Mouse (Mus musculus): Measurements from ENCODE around the gene Rbm12. TPM values are rescaled to one million over a fixed set of nuclear protein-coding genes. Genes with fewer than 3 reads are reported as not detected.
A peak's percentile ranks its signal among the peaks of the same experiment; 100 is the strongest.

Rbm12 gene
- polyA plus RNA-seq (2015; fragmentation: Nextera tagmentation; extraction: Ambion mirVana): 26.2 and 30.1 TPM in 2 replicates

DNA sequence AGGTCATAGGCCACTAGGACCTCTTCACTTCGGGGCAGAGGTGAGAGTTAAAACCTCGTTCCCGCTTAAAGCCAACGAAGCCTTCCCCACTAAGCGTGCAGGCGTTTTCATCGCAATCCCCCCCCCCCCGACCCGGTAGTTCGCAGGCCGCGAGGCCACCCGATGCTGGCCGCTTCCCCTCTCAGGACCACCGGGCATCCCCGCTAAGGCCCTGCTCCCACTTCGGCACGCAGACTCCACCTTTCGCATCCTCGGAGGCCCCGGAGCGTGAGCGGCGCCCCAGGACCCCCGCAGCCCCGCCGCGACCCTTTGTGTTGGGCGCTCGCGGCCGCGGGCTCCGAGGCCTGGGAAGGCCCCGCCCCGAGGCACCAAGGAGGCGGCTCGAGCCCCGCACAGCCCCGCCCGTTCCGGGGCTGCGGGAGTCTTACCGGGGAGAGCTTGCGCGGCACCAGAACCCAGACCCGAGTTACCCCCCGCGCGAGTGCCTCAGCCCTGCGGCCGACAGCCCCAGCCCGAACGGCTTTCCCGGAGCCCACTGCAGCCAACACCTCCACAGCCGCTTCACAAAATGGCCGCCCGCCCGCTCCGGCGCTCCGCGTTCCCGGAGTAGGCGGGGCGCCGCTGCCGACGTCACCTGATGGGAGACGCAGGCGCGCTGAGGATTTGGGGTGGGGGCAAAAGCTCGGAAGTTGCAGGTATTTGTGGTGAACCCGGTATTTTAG is at the start of gene Rbm12, which contains the start of gene Cpne1:
TSS of gene Rbm12 (minus strand) at position 621 of the 722 bp plus-strand sequence.
TSS of gene Cpne1 (minus strand) at position 608 of the 722 bp plus-strand sequence.
- Histone ChIP-seq H3K4me2 (ENCODE audit: low read length) (peak within 1 kb of the TSS; percentile 78), H3K4me3 (ENCODE audit: low read depth, low read length) (peak within 1 kb of the TSS; percentile 96), H3K27ac (ENCODE audit: low read length) (peak within 1 kb of the TSS; percentile 96), H3K9me3 (replicated peaks; ENCODE audit: control insufficient read depth, low read length, poor library complexity, severe bottlenecking) (no peaks in the 10 kb centered on the region), H3K4me1 (ENCODE audit: control insufficient read depth, insufficient read depth, low read length) (peaks cover 16% of the 10 kb centered on the region), H3K9ac (ENCODE audit: low read depth, low read length) (peak within 1 kb of the TSS; percentile 97), H3K36me3 (ENCODE audit: control insufficient read depth, insufficient read depth, low read length) (no peaks in the 10 kb centered on the region), H3K27me3 (ENCODE audit: control insufficient read depth, insufficient read depth, low read depth, low read length) (no peaks in the 10 kb centered on the region)
- under 1% methylated on average over 71 of the region's 74 CpGs for WGBS
- peak; percentile 93 for ATAC-seq

DNA sequence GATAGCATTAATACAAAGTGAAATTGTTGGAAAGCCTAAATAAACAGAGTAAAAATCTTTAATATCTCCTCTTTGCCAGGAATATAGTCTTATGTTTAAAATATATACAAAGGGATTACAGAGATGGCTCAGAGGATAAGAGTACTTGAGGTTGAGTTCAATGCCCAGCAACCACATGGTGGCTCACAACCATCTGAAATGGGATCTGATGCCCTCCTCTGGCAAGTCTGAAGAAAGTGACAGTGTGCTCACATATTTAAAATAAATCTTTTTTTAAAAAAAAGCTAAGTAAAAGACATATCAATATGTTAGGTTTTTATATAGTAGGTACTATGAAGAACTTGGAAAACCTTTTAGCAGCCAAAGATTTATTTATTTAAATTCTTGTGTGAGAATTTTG is 39.8 kb upstream of the Rbm12 start:
- Histone ChIP-seq H3K36me3 (ENCODE audit: control insufficient read depth, insufficient read depth, low read length) (peaks cover 19% of the 10 kb centered on the region), H3K4me1 (ENCODE audit: control insufficient read depth, insufficient read depth, low read length) (no peaks in the 10 kb centered on the region), H3K9me3 (replicated peaks; ENCODE audit: control insufficient read depth, low read length, poor library complexity, severe bottlenecking) (no peaks in the 10 kb centered on the region), H3K9ac (ENCODE audit: low read depth, low read length) (no peak overlapping the region), H3K27ac (ENCODE audit: low read length) (no peak overlapping the region), H3K27me3 (ENCODE audit: control insufficient read depth, insufficient read depth, low read depth, low read length) (no peaks in the 10 kb centered on the region), H3K4me3 (ENCODE audit: low read depth, low read length) (no peak overlapping the region), H3K4me2 (ENCODE audit: low read length) (no peak overlapping the region)
- ATAC-seq: no peak

DNA sequence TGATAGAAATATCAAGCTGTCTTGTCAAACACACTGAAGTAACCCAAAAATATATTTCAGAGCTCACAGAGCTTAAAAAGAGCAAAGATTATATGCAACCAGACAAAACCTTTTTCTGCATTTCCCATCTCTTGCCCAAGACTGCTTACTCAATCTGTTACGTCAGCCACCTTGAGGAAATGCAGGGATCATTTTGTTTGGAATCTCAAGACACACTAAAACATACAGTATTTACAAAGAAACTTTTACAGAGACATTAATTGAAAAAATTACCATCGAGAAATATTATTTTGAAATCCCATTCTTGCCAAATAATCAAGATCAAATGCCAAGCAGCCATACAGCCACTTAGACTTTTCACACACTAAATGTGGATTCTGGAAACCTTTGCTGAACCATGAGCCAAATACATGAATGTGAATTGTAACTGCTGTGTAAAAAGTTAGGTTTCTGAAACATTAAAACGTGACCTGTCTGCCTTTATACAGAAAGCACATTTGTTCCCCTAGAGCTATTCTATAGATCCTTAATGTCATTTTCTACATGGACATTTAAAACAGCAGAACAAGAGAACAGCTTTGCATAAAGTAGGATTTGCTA is 35.6 kb upstream of the Rbm12 start:
- H3K4me1 ChIP-seq (ENCODE audit: control insufficient read depth, insufficient read depth, low read length): peaks cover 13% of the 10 kb centered on the region
- no peaks in the 10 kb centered on the region for H3K27me3 ChIP-seq (ENCODE audit: control insufficient read depth, insufficient read depth, low read depth, low read length)
- no peaks in the 10 kb centered on the region for H3K9me3 ChIP-seq (replicated peaks; ENCODE audit: control insufficient read depth, low read length, poor library complexity, severe bottlenecking)
- peaks cover 17% of the 10 kb centered on the region for H3K36me3 ChIP-seq (ENCODE audit: control insufficient read depth, insufficient read depth, low read length)
- WGBS: 90% methylated on average over 3 of the region's 3 CpGs
- H3K4me2 ChIP-seq (ENCODE audit: low read length): no peak overlapping the region
- no peak overlapping the region for H3K4me3 ChIP-seq (ENCODE audit: low read depth, low read length)
- no peak overlapping the region for H3K27ac ChIP-seq (ENCODE audit: low read length)
- H3K9ac ChIP-seq (ENCODE audit: low read depth, low read length): no peak overlapping the region
- ATAC-seq: no peak

DNA sequence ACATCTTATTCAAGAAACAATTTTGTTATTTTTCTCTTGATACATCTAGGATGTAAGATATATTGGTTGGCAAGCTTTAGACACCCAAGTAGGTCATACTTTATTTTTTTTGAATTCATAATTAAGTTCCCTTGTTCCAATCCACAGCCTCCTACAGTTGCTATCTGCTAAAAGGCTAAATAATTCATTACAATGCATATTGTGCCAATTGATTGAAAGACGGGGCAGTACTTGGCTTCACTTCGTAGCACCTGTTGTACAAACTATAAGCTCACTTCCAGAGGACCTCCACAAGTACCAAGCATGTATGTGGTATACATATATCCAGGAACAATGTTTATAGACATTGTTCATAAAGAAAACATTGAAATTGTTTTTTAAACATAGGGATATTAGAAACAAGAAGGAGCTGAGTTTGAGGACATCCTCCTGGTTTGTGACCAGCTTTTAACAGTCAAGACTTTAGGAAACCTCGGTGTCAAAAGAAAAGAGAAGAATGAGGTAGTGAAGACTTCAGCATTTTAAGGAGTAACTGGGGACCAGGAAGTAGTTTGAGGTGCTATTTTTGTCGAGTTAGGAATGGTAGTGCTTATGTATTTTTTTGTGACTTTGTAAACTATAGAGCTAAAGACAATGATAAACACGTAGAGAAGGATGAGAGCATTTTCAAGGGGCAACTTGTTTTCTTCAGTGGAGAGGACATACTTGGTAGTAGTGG is 34.7 kb upstream of the Rbm12 start:
- H3K9ac ChIP-seq (ENCODE audit: low read depth, low read length): no peak overlapping the region
- no peak overlapping the region for H3K27ac ChIP-seq (ENCODE audit: low read length)
- peaks cover 13% of the 10 kb centered on the region for H3K4me1 ChIP-seq (ENCODE audit: control insufficient read depth, insufficient read depth, low read length)
- no peak overlapping the region for H3K4me2 ChIP-seq (ENCODE audit: low read length)
- no peak overlapping the region for H3K4me3 ChIP-seq (ENCODE audit: low read depth, low read length)
- H3K9me3 ChIP-seq (replicated peaks; ENCODE audit: control insufficient read depth, low read length, poor library complexity, severe bottlenecking): no peaks in the 10 kb centered on the region
- H3K36me3 ChIP-seq (ENCODE audit: control insufficient read depth, insufficient read depth, low read length): peaks cover 17% of the 10 kb centered on the region
- WGBS: 71% methylated on average over 5 of the region's 5 CpGs
- ATAC-seq: no peak
- no peaks in the 10 kb centered on the region for H3K27me3 ChIP-seq (ENCODE audit: control insufficient read depth, insufficient read depth, low read depth, low read length)

DNA sequence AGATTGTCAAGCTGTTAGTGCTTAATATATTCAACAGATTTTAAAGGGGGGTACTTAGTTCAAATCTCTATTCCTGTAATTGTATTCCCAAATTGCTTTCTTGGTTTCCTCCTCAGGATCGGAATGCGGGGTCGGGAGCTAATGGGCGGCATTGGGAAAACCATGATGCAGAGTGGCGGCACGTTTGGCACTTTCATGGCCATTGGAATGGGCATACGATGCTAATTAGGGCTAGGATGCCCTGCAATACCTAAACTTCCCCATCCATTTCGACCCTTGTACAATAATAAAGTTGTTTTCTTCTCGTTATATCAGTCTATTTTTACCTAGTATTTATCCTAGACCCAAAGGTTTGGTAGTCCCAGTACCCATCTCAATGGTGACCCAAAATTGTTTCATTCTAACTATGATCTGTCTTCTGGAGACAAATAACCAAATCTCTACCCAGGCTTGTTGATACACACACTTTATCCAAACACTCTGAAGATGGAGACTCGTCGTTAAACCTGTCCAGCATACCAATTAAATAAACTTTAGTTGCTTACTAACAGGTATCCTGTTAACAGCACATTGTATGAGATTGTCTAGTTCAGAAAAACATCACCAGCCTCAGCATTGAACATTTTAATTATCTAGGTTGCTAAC is 33.8 kb upstream of the Rbm12 start:
- H3K27me3 ChIP-seq (ENCODE audit: control insufficient read depth, insufficient read depth, low read depth, low read length): no peaks in the 10 kb centered on the region
- WGBS: 71% methylated on average over 11 of the region's 11 CpGs
- no peak overlapping the region for H3K4me3 ChIP-seq (ENCODE audit: low read depth, low read length)
- no peaks in the 10 kb centered on the region for H3K9me3 ChIP-seq (replicated peaks; ENCODE audit: control insufficient read depth, low read length, poor library complexity, severe bottlenecking)
- no peak for ATAC-seq
- no peak overlapping the region for H3K9ac ChIP-seq (ENCODE audit: low read depth, low read length)
- peaks cover 17% of the 10 kb centered on the region for H3K36me3 ChIP-seq (ENCODE audit: control insufficient read depth, insufficient read depth, low read length)
- no peak overlapping the region for H3K27ac ChIP-seq (ENCODE audit: low read length)
- H3K4me1 ChIP-seq (ENCODE audit: control insufficient read depth, insufficient read depth, low read length): peaks cover 13% of the 10 kb centered on the region
- peak overlapping the region; percentile 67 for H3K4me2 ChIP-seq (ENCODE audit: low read length)

DNA sequence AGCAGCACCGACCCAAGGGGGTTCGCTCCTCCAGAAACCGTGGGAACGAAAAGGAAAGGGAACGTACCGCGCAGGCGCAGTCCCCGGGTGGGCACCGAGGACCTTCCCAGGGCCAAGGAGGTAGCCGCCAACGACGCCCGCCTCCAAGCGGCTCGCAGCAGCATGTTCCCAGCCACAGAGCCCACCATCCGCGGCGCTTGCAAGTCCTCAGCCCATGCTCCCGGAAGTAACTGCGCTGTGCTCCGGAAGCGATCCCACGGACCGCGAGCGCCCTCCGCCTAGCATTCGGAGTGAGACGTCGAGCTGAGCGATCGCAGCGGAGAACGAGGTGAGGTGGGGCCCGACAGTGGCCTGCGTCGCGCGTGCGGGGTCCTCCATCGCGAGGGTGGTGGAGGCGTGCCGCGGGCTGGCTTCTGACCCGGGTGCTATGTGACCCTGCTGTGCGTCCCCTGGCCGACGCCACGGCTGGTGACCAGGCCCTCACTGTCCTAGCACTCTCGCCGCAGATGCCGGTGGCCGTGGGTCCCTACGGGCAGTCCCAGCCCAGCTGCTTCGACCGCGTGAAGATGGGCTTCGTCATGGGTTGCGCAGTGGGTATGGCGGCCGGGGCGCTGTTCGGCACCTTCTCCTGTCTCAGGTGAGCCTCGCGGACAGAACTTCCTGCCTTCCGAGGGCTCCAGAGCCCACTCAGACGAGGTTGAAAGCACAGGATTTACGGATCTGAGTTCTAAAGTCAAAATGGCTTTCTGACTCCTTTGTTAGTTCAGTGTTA is 32.4 kb upstream of the Rbm12 start, which contains the start of the genes Romo1 and Nfs1:
TSS of gene Romo1 (plus strand) at position 87 of the 772 bp plus-strand sequence.
TSS of gene Nfs1 (minus strand) at position 234 of the 772 bp plus-strand sequence.
- Histone ChIP-seq H3K4me1 (ENCODE audit: control insufficient read depth, insufficient read depth, low read length) (peaks cover 13% of the 10 kb centered on the region), H3K27me3 (ENCODE audit: control insufficient read depth, insufficient read depth, low read depth, low read length) (no peaks in the 10 kb centered on the region), H3K27ac (ENCODE audit: low read length) (peak within 1 kb of the TSS; percentile 93), H3K9me3 (replicated peaks; ENCODE audit: control insufficient read depth, low read length, poor library complexity, severe bottlenecking) (no peaks in the 10 kb centered on the region), H3K4me3 (ENCODE audit: low read depth, low read length) (peak within 1 kb of the TSS; percentile 81), H3K9ac (ENCODE audit: low read depth, low read length) (peak within 1 kb of the TSS; percentile 89), H3K4me2 (ENCODE audit: low read length) (peak within 1 kb of the TSS; percentile 67), H3K36me3 (ENCODE audit: control insufficient read depth, insufficient read depth, low read length) (peaks cover 10% of the 10 kb centered on the region; the same call in 1 of the 2 replicates)
- under 1% methylated on average over 67 of the region's 70 CpGs for WGBS
- peak; percentile 98 for ATAC-seq

DNA sequence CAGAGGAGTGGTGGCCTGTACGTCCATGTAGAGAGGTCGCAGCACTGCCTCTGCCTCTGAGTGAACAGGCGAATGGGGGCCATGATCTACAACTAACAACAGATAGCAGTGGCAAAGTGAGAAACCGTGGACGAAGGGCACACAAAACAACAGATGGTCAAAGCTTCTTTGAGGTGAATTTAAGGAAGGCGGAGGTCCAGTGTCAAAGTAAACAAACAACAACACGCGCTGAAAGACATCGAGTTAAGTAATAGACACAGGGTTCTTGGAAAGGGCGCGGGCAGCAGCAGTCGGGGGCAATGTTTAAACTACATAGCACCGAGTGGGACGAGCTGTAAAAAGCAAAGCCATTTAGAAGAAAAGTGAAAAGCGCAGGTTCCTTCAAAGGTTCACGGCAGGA is 31.6 kb upstream of the Rbm12 start:
- ATAC-seq: no peak
- Histone ChIP-seq H3K27ac (ENCODE audit: low read length) (peak overlapping the region; percentile 93), H3K9ac (ENCODE audit: low read depth, low read length) (peak overlapping the region; percentile 89), H3K9me3 (replicated peaks; ENCODE audit: control insufficient read depth, low read length, poor library complexity, severe bottlenecking) (no peaks in the 10 kb centered on the region), H3K4me2 (ENCODE audit: low read length) (peak overlapping the region; percentile 67), H3K27me3 (ENCODE audit: control insufficient read depth, insufficient read depth, low read depth, low read length) (no peaks in the 10 kb centered on the region), H3K4me3 (ENCODE audit: low read depth, low read length) (peak overlapping the region; percentile 81), H3K36me3 (ENCODE audit: control insufficient read depth, insufficient read depth, low read length) (peaks cover 10% of the 10 kb centered on the region; the same call in 1 of the 2 replicates), H3K4me1 (ENCODE audit: control insufficient read depth, insufficient read depth, low read length) (peaks cover 13% of the 10 kb centered on the region)
- 2% methylated on average over 16 of the region's 16 CpGs for WGBS

DNA sequence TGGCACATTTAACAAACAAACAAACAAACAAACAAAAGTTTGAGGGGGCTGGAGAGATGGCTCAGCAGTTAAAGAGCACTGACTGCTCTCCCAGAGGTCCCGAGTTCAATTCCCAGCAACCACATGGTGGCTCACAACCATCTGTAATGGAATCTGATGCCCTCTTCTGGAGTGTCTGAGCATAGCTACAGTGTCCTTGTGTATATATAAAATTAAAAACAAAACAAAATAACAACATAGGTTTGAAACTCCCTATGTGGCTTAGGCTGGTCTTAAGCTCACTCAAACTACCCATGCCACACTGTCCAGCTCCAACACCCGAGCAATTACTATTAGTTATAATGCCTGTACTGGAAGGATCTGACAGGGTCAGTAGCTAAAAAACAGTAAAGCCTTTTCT is 31.0 kb upstream of the Rbm12 start:
- peak overlapping the region; percentile 93 for H3K27ac ChIP-seq (ENCODE audit: low read length)
- H3K36me3 ChIP-seq (ENCODE audit: control insufficient read depth, insufficient read depth, low read length): peaks cover 10% of the 10 kb centered on the region; the same call in 1 of the 2 replicates
- no peaks in the 10 kb centered on the region for H3K9me3 ChIP-seq (replicated peaks; ENCODE audit: control insufficient read depth, low read length, poor library complexity, severe bottlenecking)
- no peak for ATAC-seq
- H3K4me1 ChIP-seq (ENCODE audit: control insufficient read depth, insufficient read depth, low read length): peaks cover 13% of the 10 kb centered on the region
- peak overlapping the region; percentile 89 for H3K9ac ChIP-seq (ENCODE audit: low read depth, low read length)
- H3K4me3 ChIP-seq (ENCODE audit: low read depth, low read length): peak overlapping the region; percentile 81; the same call in 1 of the 2 replicates
- peak overlapping the region; percentile 67 for H3K4me2 ChIP-seq (ENCODE audit: low read length)
- H3K27me3 ChIP-seq (ENCODE audit: control insufficient read depth, insufficient read depth, low read depth, low read length): no peaks in the 10 kb centered on the region
- 85% methylated on average over 2 of the region's 2 CpGs for WGBS

Measured in midbrain, embryonic 16.5 days (tissue).